Mouse (Mus musculus): Measurements from ENCODE around the gene Clcn1.

The Clcn1 gene

GRCm38 (mm10) chr6:42309816-42310378 lies 23.4 kb downstream of the Clcn1 start:
- DNase-seq (ENCODE audit: low spot score) = no peak

GRCm38 (mm10) chr6:42310427-42311053 lies 24.1 kb downstream of the Clcn1 start:
- no peak for DNase-seq (ENCODE audit: low spot score)

- no peak for DNase-seq (ENCODE audit: low spot score)
These were observed 31.8 kb downstream of the Clcn1 start for GRCm38 (mm10) chr6:42318293-42318692.

- no peak for DNase-seq (ENCODE audit: low spot score)
These were observed 37.0 kb downstream of the Clcn1 start for GRCm38 (mm10) chr6:42323371-42324066.

- DNase-seq (ENCODE audit: low spot score) = no peak
These were observed 37.6 kb downstream of the Clcn1 start for GRCm38 (mm10) chr6:42324067-42324481.

GRCm38 (mm10) chr6:42324482-42325267 lies 38.2 kb downstream of the Clcn1 start, which contains the start of gene Fam131b:
Gene Fam131b (minus strand): TSS chr6:42324643.
- no peak for DNase-seq (ENCODE audit: low spot score)

GRCm38 (mm10) chr6:42325268-42325609 lies 38.8 kb downstream of the Clcn1 start:
- peak; percentile 78 for DNase-seq (ENCODE audit: low spot score)

GRCm38 (mm10) chr6:42326509-42326908 lies 40.0 kb downstream of the Clcn1 start:
- DNase-seq (ENCODE audit: low spot score) = no peak

GRCm38 (mm10) chr6:42328757-42329156 lies 42.3 kb downstream of the Clcn1 start:
- no peak for DNase-seq (ENCODE audit: low spot score)

GRCm38 (mm10) chr6:42330216-42330615 lies 43.7 kb downstream of the Clcn1 start:
- DNase-seq (ENCODE audit: low spot score) = no peak

- no peak for DNase-seq (ENCODE audit: low spot score)
These were observed 44.5 kb downstream of the Clcn1 start for GRCm38 (mm10) chr6:42330946-42331345.

GRCm38 (mm10) chr6:42339189-42339588 lies 52.7 kb downstream of the Clcn1 start:
- DNase-seq (ENCODE audit: low spot score) = no peak

- DNase-seq (ENCODE audit: low spot score) = no peak
These were observed 53.5 kb downstream of the Clcn1 start for GRCm38 (mm10) chr6:42339981-42340380.

- DNase-seq (ENCODE audit: low spot score) = no peak
These were observed 55.7 kb downstream of the Clcn1 start for GRCm38 (mm10) chr6:42342171-42342570.

GRCm38 (mm10) chr6:42343361-42344120 lies 57.1 kb downstream of the Clcn1 start:
- DNase-seq (ENCODE audit: low spot score) = no peak

- no peak for DNase-seq (ENCODE audit: low spot score)
These were observed 57.8 kb downstream of the Clcn1 start for GRCm38 (mm10) chr6:42344255-42344654.

GRCm38 (mm10) chr6:42348281-42349005 lies 62.0 kb downstream of the Clcn1 start:
- no peak for DNase-seq (ENCODE audit: low spot score)

GRCm38 (mm10) chr6:42349006-42349425 lies 62.5 kb downstream of the Clcn1 start:
- DNase-seq (ENCODE audit: low spot score) = peak; percentile 83

- peak; percentile 95 for DNase-seq (ENCODE audit: low spot score)
These were observed 63.0 kb downstream of the Clcn1 start, which contains the start of gene Zyx for GRCm38 (mm10) chr6:42349426-42350020. Gene Zyx (plus strand): TSS chr6:42349630.
